Mouse (Mus musculus) adrenal gland (tissue): ENCODE data around the gene Dkk3.

Experiments used
- intact Hi-C: fragments of 180-260 bp; cut with DNase I; formaldehyde crosslinking; loops from one replicate; pipeline ENCODE4 v1.15.1; 2025

The Dkk3 gene

GRCm38 (mm10) chr7:112082636-112083035 is 76.2 kb downstream of the Dkk3 start:
- intact Hi-C loops, result loop anchor here (5.0 kb wide), 1 partner anchor 285 kb away; no protein-coding TSS in a partner anchor

GRCm38 (mm10) chr7:112074868-112075267 is 84.0 kb downstream of the Dkk3 start:
- intact Hi-C loops, result no loop called here
